Mouse (Mus musculus): ENCODE results near the gene Btn1a1.

Btn1a1 gene

GRCm38 (mm10) chr13:23436861-23437822, 28.6 kb downstream of the Btn1a1 start:
- peak; percentile 77 to 82 for DNase-seq

- peak; percentile 56 to 66 for DNase-seq
These were observed 29.5 kb downstream of the Btn1a1 start for GRCm38 (mm10) chr13:23436231-23436661.

- peak in 1 of 2 experiments; percentile 37 for DNase-seq
These were observed 30.0 kb downstream of the Btn1a1 start for GRCm38 (mm10) chr13:23435676-23436075.

- no peak for DNase-seq
These were observed 30.5 kb downstream of the Btn1a1 start for GRCm38 (mm10) chr13:23435241-23435640.

- DNase-seq, result peak in 1 of 2 experiments; percentile 13
These were observed 31.3 kb downstream of the Btn1a1 start for GRCm38 (mm10) chr13:23434426-23434825.

GRCm38 (mm10) chr13:23433801-23434200, 31.9 kb downstream of the Btn1a1 start:
- DNase-seq, result no peak

GRCm38 (mm10) chr13:23433206-23433605, 32.5 kb downstream of the Btn1a1 start:
- DNase-seq, result peak in 1 of 2 experiments; percentile 15

- peak; percentile 95 to 97 for DNase-seq
These were observed 33.0 kb downstream of the Btn1a1 start for GRCm38 (mm10) chr13:23432562-23433201.

- peak; percentile 83 to 89 for DNase-seq
These were observed 34.3 kb downstream of the Btn1a1 start for GRCm38 (mm10) chr13:23431351-23431771.

GRCm38 (mm10) chr13:23430734-23431133, 35.0 kb downstream of the Btn1a1 start:
- peak; percentile 81 to 87 for DNase-seq

- no peak for DNase-seq
These were observed 35.8 kb downstream of the Btn1a1 start for GRCm38 (mm10) chr13:23429771-23430380.

- no peak for DNase-seq
These were observed 37.3 kb downstream of the Btn1a1 start for GRCm38 (mm10) chr13:23428166-23428993.

GRCm38 (mm10) chr13:23427401-23427910, 38.2 kb downstream of the Btn1a1 start:
- DNase-seq, result no peak

GRCm38 (mm10) chr13:23426922-23427321, 38.8 kb downstream of the Btn1a1 start:
- peak in 1 of 2 experiments; percentile 50 for DNase-seq

- DNase-seq, result peak; percentile 51 to 64
These were observed 39.4 kb downstream of the Btn1a1 start for GRCm38 (mm10) chr13:23426335-23426734.

- peak; percentile 70 to 76 for DNase-seq
These were observed 40.2 kb downstream of the Btn1a1 start for GRCm38 (mm10) chr13:23425505-23425904.

- peak; percentile 91 to 95 for DNase-seq
These were observed 41.0 kb downstream of the Btn1a1 start for GRCm38 (mm10) chr13:23424494-23425325.

GRCm38 (mm10) chr13:23424052-23424380, 41.7 kb downstream of the Btn1a1 start:
- no peak for DNase-seq

- DNase-seq, result peak; percentile 97
These were observed 42.2 kb downstream of the Btn1a1 start, which contains the start of gene Abt1 for GRCm38 (mm10) chr13:23423286-23424051. Abt1 (minus strand) TSS chr13:23423866.

GRCm38 (mm10) chr13:23422351-23422750, 43.4 kb downstream of the Btn1a1 start:
- DNase-seq, result no peak

Data from kidney, postnatal 4 days (tissue).